Mouse (Mus musculus) lung, embryonic 14.5 days (tissue): Measurements from ENCODE around the gene Ifnlr1. TPM values are rescaled to one million over a fixed set of nuclear protein-coding genes. Genes with fewer than 3 reads are reported as not detected.
A peak's percentile ranks its signal among the peaks of the same experiment; 100 is the strongest.

Experiments used
- ATAC-seq: fragments of 200-750 bp; cut with Nextera tagmentation; 2 replicates; pipeline ENCODE4 v1.8.0; 2017; ENCODE audit warnings: mild to moderate bottlenecking, moderate TSS enrichment, moderate library complexity; ENCODE audit not compliant: insufficient read depth
- DNase-seq: peaks from one replicate; pipeline ENCODE4 v3.0.0-alpha.2; 2015
- H3K27ac ChIP-seq: fragments of 300-500 bp; sonication (generic); 2 replicates; pipeline ENCODE4 v1.5.1; 2014; ENCODE audit warnings: low read depth, mild to moderate bottlenecking, moderate library complexity
- H3K27me3 ChIP-seq: fragments of 300-500 bp; sonication (generic); 2 replicates; pipeline ENCODE4 v1.6.1; 2014; ENCODE audit warnings: low read length, control low read depth; ENCODE audit not compliant: insufficient read depth
- H3K36me3 ChIP-seq: fragments of 300-500 bp; sonication (generic); 2 replicates; pipeline ENCODE4 v1.6.1; 2014; ENCODE audit warnings: control low read depth; ENCODE audit not compliant: insufficient read depth
- H3K4me1 ChIP-seq: fragments of 300-500 bp; sonication (generic); 2 replicates; pipeline ENCODE4 v1.6.1; 2014; ENCODE audit warnings: antibody characterized with exemption, control low read depth; ENCODE audit not compliant: insufficient read depth
- H3K4me2 ChIP-seq: fragments of 300-500 bp; sonication (generic); 2 replicates; pipeline ENCODE4 v1.6.1; 2014; ENCODE audit warnings: mild to moderate bottlenecking
- H3K4me3 ChIP-seq: fragments of 300-500 bp; sonication (generic); 2 replicates; pipeline ENCODE4 v1.5.1; 2014; ENCODE audit warnings: low read depth, low read length
- H3K9ac ChIP-seq: fragments of 300-500 bp; sonication (generic); 2 replicates; pipeline ENCODE4 v1.6.1; 2014
- H3K9me3 ChIP-seq: fragments of 300-500 bp; sonication (generic); 2 replicates; pipeline ENCODE4 v1.6.1; 2016; ENCODE audit warnings: low read depth, low read length, control low read depth
- CTCF ChIP-seq: IDR thresholded peaks from 2 replicates; pipeline ENCODE4 v1.5.1; 2016; ENCODE audit warnings: antibody characterized with exemption, low read depth
- WGBS: fragments of 180-500 bp; shearing (Covaris S2); extraction: QIAGEN DNeasy Blood & Tissue Kit; methylation state at CpG from one replicate; pipeline ENCODE4 v1.1.7; 2014; 5-methylcytosine and 5-hydroxymethylcytosine counted together
- polyA plus RNA-seq: library from polyadenylated mRNA; unstranded; fragments of >200 nt; fragmentation: Nextera tagmentation; extraction: Ambion mirVana; gene quantifications from 2 replicates; pipeline ENCODE4 v1.2.1, GENCODE M21; 2014

Ifnlr1 gene
- polyA plus RNA-seq, 1 experiment from 2014 or later = 1.6 TPM

- no peaks in the 10 kb centered on the region for H3K36me3 ChIP-seq
- H3K9ac ChIP-seq = no peak overlapping the region
- H3K4me2 ChIP-seq = no peak overlapping the region
- no peaks in the 10 kb centered on the region for H3K4me1 ChIP-seq
- TF ChIP-seq CTCF = peak; percentile 82
- ATAC-seq (0 out of 2 replicates have a peak, but pooled peaks have one; percentile 56), DNase-seq (peak; percentile 88)
- no peak overlapping the region for H3K27ac ChIP-seq
- no peak overlapping the region for H3K4me3 ChIP-seq
- WGBS = 11% methylated on average over 16 of the region's 16 CpGs
- no peaks in the 10 kb centered on the region for H3K9me3 ChIP-seq
- no peaks in the 10 kb centered on the region for H3K27me3 ChIP-seq
These were observed 18.7 kb upstream of the Ifnlr1 start for GRCm38 (mm10) chr4:135667266-135667844.

DNA sequence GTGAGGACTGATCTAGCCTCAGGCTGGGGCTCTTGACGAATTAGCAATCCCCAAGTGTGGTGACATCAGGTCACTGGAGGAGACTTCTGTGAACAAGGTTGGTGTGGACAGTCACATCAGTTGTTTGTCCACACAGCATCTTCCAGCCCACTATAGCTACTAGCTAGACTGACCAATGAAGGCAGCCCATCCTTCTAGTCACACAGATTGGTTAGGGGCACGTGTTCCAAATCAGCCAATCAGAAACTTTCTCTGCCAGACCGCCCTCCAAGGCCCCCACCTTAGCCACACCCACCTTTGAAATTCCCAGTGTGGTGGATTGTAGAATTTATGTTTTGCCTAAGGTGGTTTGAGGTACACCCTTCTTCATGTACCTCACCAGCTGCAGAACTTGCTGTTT is 12.6 kb upstream of the Ifnlr1 start:
- no peak for DNase-seq
- Histone ChIP-seq H3K4me1 (no peaks in the 10 kb centered on the region), H3K36me3 (no peaks in the 10 kb centered on the region), H3K9me3 (no peaks in the 10 kb centered on the region), H3K4me2 (no peak overlapping the region), H3K9ac (no peak overlapping the region), H3K4me3 (no peak overlapping the region), H3K27ac (no peak overlapping the region), H3K27me3 (no peaks in the 10 kb centered on the region)
- no peak for TF ChIP-seq CTCF
- no peak for ATAC-seq
- 60% methylated on average over 3 of the region's 3 CpGs for WGBS

DNA sequence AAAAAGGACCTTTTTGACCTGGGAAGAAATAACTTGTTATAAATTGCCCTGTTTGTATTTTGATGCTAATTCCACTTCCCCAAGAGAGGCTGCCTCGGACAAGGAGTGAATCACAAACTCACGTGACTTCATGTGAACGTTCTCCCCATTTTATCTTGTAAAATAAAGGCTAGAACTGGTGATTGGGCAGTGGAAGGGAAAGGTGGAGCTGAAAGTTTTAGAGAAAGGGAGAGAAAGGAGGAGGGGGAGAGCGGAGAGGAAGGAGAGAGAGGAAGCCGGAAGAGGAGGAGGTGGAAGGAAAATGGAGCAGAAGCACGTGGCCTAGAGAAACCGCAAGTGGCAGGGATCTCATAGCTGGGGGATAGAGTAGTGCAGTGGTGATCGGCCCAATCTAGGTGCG is 11.1 kb upstream of the Ifnlr1 start:
- Histone ChIP-seq H3K27me3 (no peaks in the 10 kb centered on the region), H3K27ac (no peak overlapping the region), H3K9me3 (no peaks in the 10 kb centered on the region), H3K36me3 (no peaks in the 10 kb centered on the region), H3K4me3 (no peak overlapping the region), H3K9ac (no peak overlapping the region), H3K4me1 (no peaks in the 10 kb centered on the region), H3K4me2 (no peak overlapping the region)
- WGBS = 54% methylated on average over 9 of the region's 9 CpGs
- DNase-seq (no peak), ATAC-seq (no peak)
- no peak for TF ChIP-seq CTCF

DNA sequence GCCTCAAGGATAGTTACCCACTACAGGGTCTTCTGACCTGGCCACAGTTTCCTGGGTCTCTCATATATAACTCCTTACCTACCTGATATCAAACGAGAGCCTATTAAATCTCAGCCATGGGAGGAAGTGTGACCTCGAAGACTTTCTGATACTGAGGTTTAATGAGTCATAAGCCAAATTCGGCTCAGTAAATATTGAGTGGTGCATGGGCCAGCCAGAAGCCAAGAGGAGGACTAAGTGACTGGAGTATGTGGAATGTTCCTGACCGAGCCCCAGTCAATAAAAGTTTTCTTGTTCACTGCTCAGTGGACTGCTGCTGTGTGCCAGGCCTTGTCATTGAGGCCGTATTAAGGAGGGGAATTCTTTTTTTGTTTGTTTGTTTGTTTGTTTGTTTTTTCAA is 9.6 kb upstream of the Ifnlr1 start:
- 54% methylated on average over 5 of the region's 5 CpGs for WGBS
- Histone ChIP-seq H3K9me3 (no peaks in the 10 kb centered on the region), H3K27me3 (no peaks in the 10 kb centered on the region), H3K9ac (no peak overlapping the region), H3K4me1 (no peaks in the 10 kb centered on the region), H3K36me3 (no peaks in the 10 kb centered on the region), H3K4me3 (no peak overlapping the region), H3K4me2 (no peak overlapping the region), H3K27ac (no peak overlapping the region)
- ATAC-seq (no peak), DNase-seq (peak; percentile 47)
- no peak for TF ChIP-seq CTCF

GRCm38 (mm10) chr4:135679316-135679715 is 6.8 kb upstream of the Ifnlr1 start:
- no peak for TF ChIP-seq CTCF
- DNase-seq = no peak
- 59% methylated on average over 4 of the region's 4 CpGs for WGBS

DNA sequence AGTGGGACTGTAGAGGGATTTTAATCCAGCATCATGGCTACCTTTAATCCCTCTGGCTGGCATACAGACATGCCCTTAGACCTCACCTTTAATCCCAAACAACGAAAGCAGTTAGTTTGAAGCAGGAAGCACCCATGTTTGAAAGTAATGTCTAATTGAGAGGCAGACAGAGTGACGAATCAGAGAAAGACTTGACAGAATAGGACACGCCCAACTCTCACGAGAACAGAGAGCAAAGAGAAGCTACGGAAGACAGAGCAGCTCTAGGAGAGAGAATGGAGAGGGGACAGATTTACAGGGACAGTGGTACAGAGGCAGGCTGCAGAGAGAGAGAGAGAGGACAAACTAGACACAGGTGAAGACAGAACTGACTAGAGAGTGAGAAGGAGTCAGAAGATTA is 4.3 kb upstream of the Ifnlr1 start:
- Histone ChIP-seq H3K9me3 (no peaks in the 10 kb centered on the region), H3K9ac (no peak overlapping the region), H3K27me3 (peaks cover 18% of the 10 kb centered on the region), H3K27ac (no peak overlapping the region), H3K36me3 (no peaks in the 10 kb centered on the region), H3K4me3 (no peak overlapping the region), H3K4me2 (no peak overlapping the region), H3K4me1 (no peaks in the 10 kb centered on the region)
- DNase-seq = no peak
- no peak for ATAC-seq
- 71% methylated on average over 5 of the region's 5 CpGs for WGBS
- TF ChIP-seq CTCF = no peak

More at GRCm38 (mm10) chr4:135679316-135679715, 6.8 kb upstream of the Ifnlr1 start:
- Histone ChIP-seq H3K27ac (no peak overlapping the region), H3K9me3 (no peaks in the 10 kb centered on the region), H3K9ac (no peak overlapping the region), H3K36me3 (no peaks in the 10 kb centered on the region), H3K4me1 (no peaks in the 10 kb centered on the region), H3K27me3 (no peaks in the 10 kb centered on the region), H3K4me2 (no peak overlapping the region), H3K4me3 (no peak overlapping the region)
- ATAC-seq = no peak

GRCm38 (mm10) chr4:135683553-135683952 is 2.5 kb upstream of the Ifnlr1 start:
- ATAC-seq = no peak

More at GRCm38 (mm10) chr4:135683553-135683952, 2.5 kb upstream of the Ifnlr1 start:
- DNase-seq = peak; percentile 74
- Histone ChIP-seq H3K27ac (no peak overlapping the region), H3K9me3 (no peaks in the 10 kb centered on the region), H3K4me3 (no peak overlapping the region), H3K9ac (no peak overlapping the region), H3K36me3 (no peaks in the 10 kb centered on the region), H3K4me2 (no peak overlapping the region), H3K27me3 (peaks cover 33% of the 10 kb centered on the region), H3K4me1 (no peaks in the 10 kb centered on the region)
- 12% methylated on average over 4 of the region's 4 CpGs for WGBS
- TF ChIP-seq CTCF = peak; percentile 66
